Mouse (Mus musculus): Measurements from ENCODE around the gene Nosip.

GRCm38 (mm10) chr7:45092048-45092447 is 29.8 kb downstream of the Nosip start, which contains the start of gene Rcn3:
- TF ChIP-seq CTCF (conservative IDR thresholded peaks at IDR 0.05; ENCODE audit: insufficient read depth, insufficient read length, low read depth, low read length) (no peak), POLR2A (IDR thresholded peaks at IDR 0.05; ENCODE audit: low read depth, low read length) (no peak)
